Mouse (Mus musculus) adrenal gland, postnatal 36 days (tissue): ENCODE results near the gene Ubald1. TPM values are rescaled to one million over a fixed set of nuclear protein-coding genes. Genes with fewer than 3 reads are reported as not detected.

Experiments used
- DNase-seq, 2 experiments: peaks; one replicate each; pipeline ENCODE4 v3.0.0; 2021; ENCODE audit warnings: mixed read lengths in 1 of 2
- long read RNA-seq, 2 experiments: library from polyadenylated mRNA; stranded (forward); transcript quantifications; one replicate each; pipeline ENCODE4 v2.0.0; 2021; ENCODE audit warnings: borderline sequencing depth in 2 of 2
- total RNA-seq, 2 experiments: library from RNA; stranded (reverse); gene quantifications; 2 replicates each; pipeline ENCODE4 v1.2.3; 2021

Ubald1 gene
- 10 to 100 TPM; 29.2 to 36.1 TPM for total RNA-seq
- long read RNA-seq, experiment 1, full-length matches to known transcripts: 13 of 42 reads
- long read RNA-seq, experiment 1, partial matches to known transcripts: 0 of 42 reads
- long read RNA-seq, experiment 1, other reads (novel, unspliced or antisense): 29 of 42 reads
- long read RNA-seq, experiment 2, transcript Ubald1-201 (3 exons, 1,851 nt): major isoform, 8 of 17 reads
- long read RNA-seq, experiment 2, partial matches to known transcripts: 0 of 17 reads
- long read RNA-seq, experiment 2, other reads (novel, unspliced or antisense): 9 of 17 reads

- DNase-seq: peak; percentile 97 to 98
Observed at GRCm38 (mm10) chr16:4880136-4880825, at the start of gene Ubald1. Gene Ubald1, minus strand, starts transcription at chr16:4880315.

DNA sequence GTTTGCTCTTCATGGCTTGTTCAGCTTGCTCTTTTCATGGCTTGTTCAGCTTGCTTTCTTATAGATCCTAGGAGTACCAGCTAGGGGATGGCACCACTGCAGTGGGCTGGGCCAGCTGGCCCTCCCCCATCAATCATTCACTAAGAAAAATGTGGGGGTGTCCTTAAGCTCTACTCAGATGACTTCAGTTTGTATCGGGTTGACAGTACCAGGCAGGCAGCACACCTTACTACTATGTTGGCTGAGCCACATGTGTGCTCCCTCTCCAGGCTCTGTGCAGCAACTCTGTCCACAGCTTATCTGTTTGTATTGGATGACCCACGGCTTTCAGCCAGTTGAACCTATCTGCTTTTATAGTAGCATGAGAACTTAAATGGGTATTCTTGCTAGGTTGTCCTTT, 48.4 kb upstream of the Ubald1 start:
- DNase-seq: no peak

DNA sequence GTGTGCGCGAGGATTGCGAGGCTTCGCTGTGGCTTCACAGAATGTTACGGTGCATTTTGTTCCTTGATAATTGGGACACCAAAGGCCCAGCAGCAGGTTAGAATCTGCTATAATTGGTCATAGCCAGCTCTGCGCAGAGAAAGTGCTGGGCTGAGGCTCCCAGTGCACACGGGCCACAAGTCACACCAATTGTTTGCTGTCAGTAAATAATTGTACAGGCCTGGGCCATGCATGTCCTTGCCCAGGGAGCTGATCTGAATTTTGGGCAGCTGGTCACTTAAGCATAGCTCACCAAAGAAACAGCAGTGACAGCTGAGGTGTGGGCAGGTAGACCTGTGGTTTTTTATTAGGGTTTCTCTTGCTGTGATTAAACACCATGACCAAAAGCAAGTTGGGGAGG, 47.9 kb upstream of the Ubald1 start:
- DNase-seq: no peak

DNA sequence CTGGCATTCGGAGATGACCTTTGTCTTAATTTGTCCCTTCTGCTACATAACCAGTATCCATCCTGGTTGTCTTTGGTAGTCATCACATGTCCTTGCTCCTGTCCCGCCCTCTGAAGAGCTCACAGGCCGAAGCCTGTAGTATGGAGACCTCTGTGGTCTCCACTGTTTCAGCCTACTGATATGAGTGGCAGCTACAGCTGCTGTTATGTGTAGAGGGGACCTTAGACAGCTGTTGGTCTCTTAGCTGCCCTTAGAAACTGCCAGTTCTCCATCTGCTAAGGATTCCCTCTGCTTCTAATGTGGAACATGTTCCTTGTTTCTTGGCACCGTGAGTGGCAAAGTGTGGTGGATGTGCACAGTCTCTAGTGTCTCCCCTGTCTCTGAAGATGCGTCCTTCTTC, 43.9 kb upstream of the Ubald1 start:
- DNase-seq: no peak

- DNase-seq: no peak
Observed at GRCm38 (mm10) chr16:4922481-4922880, 42.4 kb upstream of the Ubald1 start.

DNA sequence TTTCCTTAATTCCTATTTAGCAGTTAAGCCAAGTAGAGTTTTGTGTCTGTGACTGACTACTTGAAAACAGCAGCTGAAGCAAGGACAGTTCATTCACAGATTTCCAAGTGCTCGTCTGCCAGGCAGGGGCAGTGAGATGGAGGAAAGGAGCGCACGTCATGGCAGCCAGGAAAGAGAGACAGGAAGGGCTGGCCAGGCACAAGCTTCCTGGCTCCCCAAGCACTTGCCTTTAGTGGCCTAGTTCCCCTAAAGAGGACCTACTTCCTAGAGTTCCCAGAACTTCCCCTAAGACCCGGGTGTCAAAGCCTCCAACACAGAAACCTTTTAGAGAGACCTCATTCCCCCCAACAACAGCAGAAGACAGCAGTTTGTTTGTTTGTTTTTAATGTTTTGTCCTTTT, 40.4 kb upstream of the Ubald1 start:
- DNase-seq: no peak

GRCm38 (mm10) chr16:4916608-4917007, 36.5 kb upstream of the Ubald1 start:
- no peak for DNase-seq

- DNase-seq: no peak
Observed at GRCm38 (mm10) chr16:4915931-4916330, 35.8 kb upstream of the Ubald1 start.

- peak; percentile 82 to 86 for DNase-seq
Observed at GRCm38 (mm10) chr16:4913783-4914735, 33.9 kb upstream of the Ubald1 start.

GRCm38 (mm10) chr16:4912907-4913782, 33.0 kb upstream of the Ubald1 start:
- peak; percentile 27 to 35 for DNase-seq

GRCm38 (mm10) chr16:4912074-4912648, 32.0 kb upstream of the Ubald1 start:
- no peak for DNase-seq

DNA sequence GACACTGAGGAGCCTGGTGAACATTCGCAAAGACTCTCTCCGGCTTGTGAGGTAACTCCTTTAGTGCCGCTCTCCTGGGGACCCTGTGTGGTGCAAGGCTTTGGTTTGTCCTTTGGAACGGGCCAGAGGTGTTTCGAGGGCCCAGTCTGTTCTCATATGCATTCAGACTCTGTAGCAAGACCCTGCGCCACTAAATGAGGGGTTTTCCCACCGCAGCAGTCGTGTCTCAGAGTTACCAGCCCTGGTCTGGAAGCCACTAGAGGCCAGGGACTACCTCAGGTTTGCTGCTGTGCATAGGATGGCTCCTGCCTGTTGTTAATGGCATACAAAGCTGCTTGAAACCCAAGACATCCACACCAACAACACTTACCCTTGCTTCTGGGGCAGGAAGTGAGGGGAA, 30.6 kb upstream of the Ubald1 start:
- no peak for DNase-seq

GRCm38 (mm10) chr16:4909745-4910144, 29.6 kb upstream of the Ubald1 start:
- no peak for DNase-seq

DNA sequence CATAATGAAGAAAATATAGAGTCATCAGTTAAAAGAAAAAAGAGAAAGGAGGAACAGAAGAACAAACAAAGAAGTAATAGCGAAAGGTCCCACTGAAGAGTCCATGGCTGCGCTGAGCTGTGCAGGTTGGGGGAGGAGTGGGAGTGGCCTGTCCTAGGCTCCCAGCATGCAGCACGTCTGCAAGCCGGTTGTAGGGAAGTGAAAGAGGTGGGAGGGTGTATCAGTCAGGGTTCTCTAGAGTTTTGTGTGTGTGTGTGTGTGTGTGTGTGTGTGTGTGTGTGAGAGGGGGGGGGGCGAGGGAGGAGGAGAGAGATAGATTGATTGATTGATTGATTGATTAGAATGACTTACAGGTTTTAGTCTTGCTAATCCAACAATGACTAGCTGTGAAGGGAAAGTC, 27.9 kb upstream of the Ubald1 start:
- no peak for DNase-seq

DNA sequence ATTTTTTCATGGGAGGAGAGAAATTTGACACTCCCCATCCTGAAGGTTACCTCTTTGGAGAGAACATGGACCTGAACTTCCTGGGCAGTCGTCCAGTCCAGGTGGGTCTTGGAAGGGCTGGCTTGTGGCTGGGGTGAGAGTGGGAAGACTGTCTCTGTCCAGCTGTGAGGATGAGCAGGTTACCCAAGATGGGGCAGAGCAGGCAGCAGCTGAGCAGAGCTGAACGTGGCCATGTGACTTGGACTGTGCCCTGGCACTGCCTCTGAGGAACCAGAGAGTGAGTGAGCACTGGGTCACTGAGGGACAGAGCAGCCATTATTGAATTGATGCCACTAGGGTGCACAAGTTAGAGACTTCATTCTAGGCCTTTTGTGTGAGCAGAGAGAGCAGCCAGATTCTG, 27.3 kb upstream of the Ubald1 start:
- no peak for DNase-seq

DNA sequence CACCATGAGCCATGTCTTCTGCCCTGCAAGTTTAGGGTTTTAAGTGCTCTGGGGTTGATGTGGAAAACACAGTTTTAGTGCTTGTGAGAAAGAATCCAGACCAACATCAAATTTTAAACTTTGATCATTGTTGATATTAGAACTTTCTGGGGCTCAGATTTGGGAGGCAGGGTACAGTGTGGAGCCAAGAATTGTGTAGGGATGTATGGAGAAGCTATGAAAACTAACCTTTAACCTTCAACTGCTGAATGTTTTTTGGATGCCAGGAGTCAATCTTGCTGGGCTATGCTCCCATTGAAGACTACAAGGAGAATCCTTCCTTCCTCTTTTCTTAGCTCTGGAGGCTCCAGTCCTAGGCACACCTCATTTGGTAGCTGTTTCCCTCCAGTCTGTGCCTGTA, 26.4 kb upstream of the Ubald1 start:
- no peak for DNase-seq

- DNase-seq: no peak
Observed at GRCm38 (mm10) chr16:4905591-4905990, 25.5 kb upstream of the Ubald1 start.

DNA sequence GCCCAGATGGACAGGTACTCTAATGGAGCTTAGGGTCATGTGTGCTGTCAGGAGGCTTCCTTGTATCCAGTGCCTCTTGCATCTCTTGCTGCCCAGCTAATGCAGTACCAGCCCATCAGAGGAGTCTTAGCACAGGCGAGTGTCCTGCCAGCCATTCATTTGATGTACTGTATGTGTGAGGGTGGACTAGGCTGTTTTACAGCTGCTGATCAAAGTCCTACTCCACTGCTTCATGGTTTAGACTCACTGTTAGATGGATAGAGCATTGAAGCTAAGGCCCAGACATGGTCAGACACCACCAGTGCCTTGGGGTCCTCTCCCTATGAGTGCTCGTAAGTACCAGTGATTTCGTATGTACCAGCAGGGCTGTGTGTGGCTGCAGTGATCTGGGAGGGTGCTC, 24.8 kb upstream of the Ubald1 start:
- DNase-seq: no peak

DNA sequence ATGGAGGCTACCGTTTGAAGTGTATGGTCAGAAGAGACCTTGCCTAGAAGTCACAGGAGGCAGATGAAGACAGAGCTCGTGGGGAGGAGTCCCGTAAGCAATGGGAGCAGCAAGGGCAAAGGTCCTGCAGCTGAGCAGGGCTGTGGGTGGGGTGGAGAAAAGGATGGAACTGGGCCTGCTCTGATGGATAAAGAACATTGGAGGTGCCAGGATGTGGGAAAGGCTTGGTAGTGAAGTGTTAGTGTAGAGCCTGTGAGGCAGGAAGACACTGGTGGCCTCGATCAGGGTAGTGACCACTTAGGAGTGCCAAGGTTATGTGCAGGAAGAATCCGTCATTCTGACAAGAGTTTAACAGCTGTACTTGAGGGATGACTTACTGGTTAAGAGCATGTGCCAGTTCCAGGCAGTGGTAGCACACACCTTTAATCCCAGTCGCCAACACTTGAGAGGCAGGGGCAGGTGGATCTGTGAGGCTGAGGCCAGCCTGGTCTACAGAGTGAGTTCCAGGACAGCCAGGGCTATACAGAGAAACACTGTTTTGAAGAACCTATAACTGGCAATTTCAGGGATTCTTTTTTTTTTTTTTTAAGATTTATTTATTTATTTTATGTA, 23.5 kb upstream of the Ubald1 start:
- DNase-seq: peak in 1 of 2 experiments; percentile 20

- no peak for DNase-seq
Observed at GRCm38 (mm10) chr16:4902390-4902789, 22.3 kb upstream of the Ubald1 start.

DNA sequence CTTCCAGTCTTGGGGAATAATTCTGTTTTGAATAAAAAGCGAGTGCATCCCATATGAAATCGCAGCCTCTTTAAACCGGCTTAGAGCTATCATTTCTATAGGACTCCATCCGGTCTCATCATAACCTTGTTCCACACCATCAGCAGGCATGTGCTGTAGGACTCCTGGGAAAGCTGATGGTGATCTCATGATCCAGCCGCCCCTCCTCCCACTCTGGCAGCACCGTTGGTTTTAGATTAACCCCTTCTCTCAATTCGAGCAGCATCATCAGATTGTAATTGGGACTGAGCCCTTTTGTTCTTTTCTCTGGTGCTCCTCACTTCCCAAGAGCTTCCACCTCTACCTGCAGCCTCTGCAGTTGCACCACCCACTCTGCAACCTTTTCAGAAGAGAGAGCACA, 21.1 kb upstream of the Ubald1 start:
- DNase-seq: no peak
